Mouse (Mus musculus) lung, postnatal 10 days (tissue): ENCODE measurements around the gene Cd209d.
"Not testable (repeated sequence)": the region's sequence is repeated elsewhere in the genome, so short reads cannot be mapped to it uniquely, and the experiment has no call there.

ENCODE experiments used
- DNase-seq: peaks from one replicate; pipeline ENCODE4 v3.0.0; 2021

Cd209d gene

GRCm38 (mm10) chr8:3878455-3878854 lies at the start of gene Cd209d:
Cd209d (minus strand) TSS chr8:3878555.
- DNase-seq = no peak

GRCm38 (mm10) chr8:3926744-3927143 lies 48.4 kb upstream of the Cd209d start, which contains the start of gene Cd209b:
Cd209b (minus strand) TSS chr8:3926844.
- no peak for DNase-seq

DNA sequence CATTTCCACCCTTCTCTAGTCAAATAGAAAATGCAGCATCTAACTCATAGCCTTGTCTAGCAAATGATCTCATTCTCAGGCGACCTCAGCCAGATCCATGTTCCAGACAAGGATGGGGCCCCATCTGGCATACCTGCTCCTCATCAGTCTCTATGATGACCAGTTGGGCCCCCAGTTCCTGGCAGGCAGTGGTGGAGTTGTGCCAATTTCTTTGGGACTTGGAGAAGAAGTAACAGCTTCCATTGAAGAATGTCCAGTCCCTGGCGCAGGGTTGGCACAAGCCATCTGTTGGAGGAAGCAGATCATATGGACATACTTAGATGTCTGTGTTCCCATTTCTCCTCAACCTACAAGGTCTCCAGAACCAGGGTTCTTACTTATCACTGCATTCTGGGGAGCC lies 2.2 kb downstream of the Cd209d start:
- DNase-seq = no peak

DNA sequence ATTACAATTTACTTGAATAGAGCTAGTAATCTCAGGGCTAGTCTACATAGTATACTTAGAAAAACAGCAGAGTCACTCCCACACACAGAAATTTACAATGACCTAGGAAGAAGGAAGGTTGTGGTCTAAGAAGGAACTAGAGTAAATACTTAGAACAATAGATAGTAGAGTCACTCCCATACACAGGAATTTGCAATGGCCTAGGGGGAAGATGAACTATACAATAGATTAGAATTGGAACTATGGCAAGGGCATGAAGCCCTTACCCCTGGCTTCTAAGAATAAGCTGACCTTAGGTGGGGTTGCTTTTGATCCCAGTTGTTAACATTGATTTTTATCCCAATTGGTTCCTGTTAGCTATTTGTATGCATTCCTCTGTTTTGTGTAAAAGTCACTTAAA lies 15.6 kb downstream of the Cd209d start:
- DNase-seq = not testable (repeated sequence)

DNA sequence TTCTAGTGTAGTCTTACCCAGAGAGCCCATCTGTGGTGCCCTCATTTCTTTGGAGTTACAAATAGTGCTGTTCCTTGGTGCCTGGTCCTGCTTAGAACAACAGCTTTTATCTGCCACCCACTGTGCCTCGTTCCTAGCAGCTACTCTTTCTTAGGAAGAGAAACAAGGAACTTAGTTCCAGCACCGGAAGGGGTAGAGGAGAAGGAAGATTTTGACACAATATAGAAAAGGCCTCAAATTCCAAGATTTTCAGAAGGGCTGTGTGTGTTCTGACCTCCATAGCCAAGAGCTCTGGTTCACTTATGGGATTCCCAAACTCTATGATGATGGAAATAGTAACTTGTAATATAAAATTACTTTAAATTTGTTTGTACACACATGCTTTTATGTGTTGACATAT lies 24.1 kb downstream of the Cd209d start, which contains the start of gene Cd209e:
Cd209e (minus strand) TSS at position 101 of the 400 bp plus-strand sequence.
- DNase-seq = no peak
